ENCODE assay signal across 8 mouse cellular contexts in the genomic region with DNA sequence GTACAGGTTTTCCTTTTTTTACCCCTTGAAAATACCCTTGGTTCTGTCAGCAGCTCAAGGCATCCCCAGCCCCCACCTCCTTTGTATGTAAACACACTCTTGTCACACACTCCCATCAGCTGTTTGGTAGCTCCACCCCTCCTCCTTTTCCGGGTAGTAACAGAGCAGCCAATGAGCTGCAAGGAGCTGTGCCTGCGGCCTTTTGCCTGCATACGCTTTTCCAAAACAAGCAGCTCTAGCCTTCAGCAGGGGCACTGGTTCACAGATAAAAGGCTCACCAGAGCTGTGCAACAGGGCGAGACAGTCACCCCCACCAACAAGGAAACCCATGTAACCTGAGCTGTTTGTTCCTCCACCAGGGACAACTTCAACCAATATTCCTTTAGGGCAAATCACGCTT. TPM values are rescaled to one million over a fixed set of nuclear protein-coding genes. Genes with fewer than 3 reads are reported as not detected.
DNase-seq lines count a peak whose midpoint lies in the region; ATAC-seq lines count a peak whose summit lies in the region.

No protein-coding gene starts in this region.

- no peaks in the 10 kb centered on the region for H3K9me3 ChIP-seq in hindbrain, embryonic 13.5 days

- peak overlapping the region; percentile 91 for H3K27ac ChIP-seq in hindbrain, embryonic 13.5 days

- peak; percentile 57 for ATAC-seq in hindbrain, embryonic 13.5 days (ENCODE audit: low FRiP score)

- 0% methylated on average over 5 of the region's 5 CpGs for WGBS in hindbrain, embryonic 13.5 days

- peak overlapping the region; percentile 89 for H3K4me2 ChIP-seq in hindbrain, embryonic 13.5 days

- DNase-seq in NIH3T3 (ENCODE audit: low read depth), result peak; percentile 83
- peak; percentile 77 to 83 for DNase-seq in cerebellum, postnatal 14 days
- peak; percentile 67 to 76 for DNase-seq in frontal cortex, postnatal 14 days (ENCODE audit: low spot score in 2 of 2)
- peak; percentile 37 to 57 for DNase-seq in layer of hippocampus, postnatal 25 days (ENCODE audit: extremely low spot score in 1 of 2, low spot score in 1 of 2)
- peak; percentile 86 for DNase-seq in lung, postnatal 14 days
- peak; percentile 36 for DNase-seq in retina, adult 2 months (ENCODE audit: low read depth, low spot score)
- peak; percentile 80 to 91 for DNase-seq in thymus, postnatal 36 days

- peaks cover 36% of the 10 kb centered on the region for H3K4me1 ChIP-seq in hindbrain, embryonic 13.5 days (replicated peaks)

- peak overlapping the region; percentile 76 for H3K9ac ChIP-seq in hindbrain, embryonic 13.5 days

- peaks cover 23% of the 10 kb centered on the region for H3K36me3 ChIP-seq in hindbrain, embryonic 13.5 days

- H3K27me3 ChIP-seq in hindbrain, embryonic 13.5 days, result no peaks in the 10 kb centered on the region

- H3K4me3 ChIP-seq in hindbrain, embryonic 13.5 days, result peak overlapping the region; percentile 81

RNA-seq across cellular contexts. Expression of a gene that starts 4.0 kb away (rescaled TPM):
- polyA plus RNA-seq in hindbrain, embryonic 13.5 days (2015; fragmentation: Nextera tagmentation; extraction: Ambion mirVana), result 58.1 and 61.0 TPM in 2 replicates
- 10 to 100 TPM; 84.6 to 92.2 TPM for total RNA-seq in layer of hippocampus, postnatal 25 days (2021)

Comparison
In these comparisons a context has a peak if more than half of its experiments do, and no peak if none do; other contexts are left out.
1. Peak in every context shown above with its lines: DNase-seq, ATAC-seq, H3K4me3 ChIP-seq and H3K27ac ChIP-seq.
2. DNase-seq: peak in every context shown above with its lines; median percentile 86 in lung, postnatal 14 days; 86 in thymus, postnatal 36 days; 83 in NIH3T3; 80 in cerebellum, postnatal 14 days; 72 in frontal cortex, postnatal 14 days; 47 in layer of hippocampus, postnatal 25 days; 36 in retina, adult 2 months.